Mouse (Mus musculus): ENCODE results near the gene Dnajb12. TPM values are rescaled to one million over a fixed set of nuclear protein-coding genes. Genes with fewer than 3 reads are reported as not detected.
A peak's percentile ranks its signal among the peaks of the same experiment; 100 is the strongest.

Dnajb12 gene
- 49.2 and 63.1 TPM in 2 replicates for polyA plus RNA-seq (2012; rRNA removed)

GRCm38 (mm10) chr10:59879255-59880028, at the start of gene Dnajb12:
Gene Dnajb12, plus strand, starts transcription at chr10:59879556.
- WGBS = under 1% methylated on average over 80 of the region's 80 CpGs
- peak; percentile 85 for DNase-seq (ENCODE audit: low read depth, low spot score)

GRCm38 (mm10) chr10:59829886-59830285, 49.5 kb upstream of the Dnajb12 start:
- 97% methylated on average over 6 of the region's 6 CpGs for WGBS
- no peak for DNase-seq (ENCODE audit: low read depth, low spot score)

GRCm38 (mm10) chr10:59831950-59832349, 47.4 kb upstream of the Dnajb12 start:
- DNase-seq (ENCODE audit: low read depth, low spot score) = no peak
- WGBS = 81% methylated on average over 7 of the region's 7 CpGs

GRCm38 (mm10) chr10:59835301-59836155, 43.8 kb upstream of the Dnajb12 start:
- WGBS = 75% methylated on average over 14 of the region's 14 CpGs
- DNase-seq (ENCODE audit: low read depth, low spot score) = no peak

GRCm38 (mm10) chr10:59837490-59837889, 41.9 kb upstream of the Dnajb12 start:
- DNase-seq (ENCODE audit: low read depth, low spot score) = no peak
- 39% methylated on average over 5 of the region's 5 CpGs for WGBS

GRCm38 (mm10) chr10:59841434-59841833, 37.9 kb upstream of the Dnajb12 start:
- 91% methylated on average over 8 of the region's 8 CpGs for WGBS
- DNase-seq (ENCODE audit: low read depth, low spot score) = no peak

- WGBS = 78% methylated on average over 5 of the region's 5 CpGs
- DNase-seq (ENCODE audit: low read depth, low spot score) = no peak
Observed at GRCm38 (mm10) chr10:59843125-59843524, 36.2 kb upstream of the Dnajb12 start.

GRCm38 (mm10) chr10:59844686-59845085, 34.7 kb upstream of the Dnajb12 start:
- no peak for DNase-seq (ENCODE audit: low read depth, low spot score)
- 22% methylated on average over 9 of the region's 9 CpGs for WGBS

GRCm38 (mm10) chr10:59846416-59846815, 32.9 kb upstream of the Dnajb12 start:
- DNase-seq (ENCODE audit: low read depth, low spot score) = no peak
- 79% methylated on average over 6 of the region's 6 CpGs for WGBS

- DNase-seq (ENCODE audit: low read depth, low spot score) = no peak
- 88% methylated on average over 11 of the region's 11 CpGs for WGBS
Observed at GRCm38 (mm10) chr10:59848079-59848877, 31.1 kb upstream of the Dnajb12 start.

- WGBS = 86% methylated on average over 9 of the region's 9 CpGs
- no peak for DNase-seq (ENCODE audit: low read depth, low spot score)
Observed at GRCm38 (mm10) chr10:59848953-59849352, 30.4 kb upstream of the Dnajb12 start.

- 95% methylated on average over 7 of the region's 7 CpGs for WGBS
- no peak for DNase-seq (ENCODE audit: low read depth, low spot score)
Observed at GRCm38 (mm10) chr10:59849371-59849770, 30.0 kb upstream of the Dnajb12 start.

- WGBS = 40% methylated on average over 5 of the region's 5 CpGs
- peak; percentile 87 for DNase-seq (ENCODE audit: low read depth, low spot score)
Observed at GRCm38 (mm10) chr10:59857157-59857556, 22.2 kb upstream of the Dnajb12 start.

GRCm38 (mm10) chr10:59860684-59861083, 18.7 kb upstream of the Dnajb12 start:
- WGBS = 29% methylated on average over 9 of the region's 9 CpGs
- no peak for DNase-seq (ENCODE audit: low read depth, low spot score)

GRCm38 (mm10) chr10:59861201-59861600, 18.2 kb upstream of the Dnajb12 start:
- WGBS = 89% methylated on average over 10 of the region's 10 CpGs
- no peak for DNase-seq (ENCODE audit: low read depth, low spot score)

GRCm38 (mm10) chr10:59862816-59863440, 16.4 kb upstream of the Dnajb12 start:
- no peak for DNase-seq (ENCODE audit: low read depth, low spot score)
- WGBS = 91% methylated on average over 6 of the region's 6 CpGs

- WGBS = 75% methylated on average over 4 of the region's 4 CpGs
- no peak for DNase-seq (ENCODE audit: low read depth, low spot score)
Observed at GRCm38 (mm10) chr10:59863620-59864019, 15.7 kb upstream of the Dnajb12 start.

- 90% methylated on average over 19 of the region's 19 CpGs for WGBS
- DNase-seq (ENCODE audit: low read depth, low spot score) = no peak
Observed at GRCm38 (mm10) chr10:59864232-59864875, 15.0 kb upstream of the Dnajb12 start.

Measured in large intestine, adult 2 months (tissue).